Mouse (Mus musculus) lung, postnatal 36 days (tissue): Measurements from ENCODE around the gene Ptprn2.

Experiments used
- DNase-seq: peaks from one replicate; pipeline ENCODE4 v3.0.0; 2022; ENCODE audit warnings: mixed read lengths

The Ptprn2 gene

DNA sequence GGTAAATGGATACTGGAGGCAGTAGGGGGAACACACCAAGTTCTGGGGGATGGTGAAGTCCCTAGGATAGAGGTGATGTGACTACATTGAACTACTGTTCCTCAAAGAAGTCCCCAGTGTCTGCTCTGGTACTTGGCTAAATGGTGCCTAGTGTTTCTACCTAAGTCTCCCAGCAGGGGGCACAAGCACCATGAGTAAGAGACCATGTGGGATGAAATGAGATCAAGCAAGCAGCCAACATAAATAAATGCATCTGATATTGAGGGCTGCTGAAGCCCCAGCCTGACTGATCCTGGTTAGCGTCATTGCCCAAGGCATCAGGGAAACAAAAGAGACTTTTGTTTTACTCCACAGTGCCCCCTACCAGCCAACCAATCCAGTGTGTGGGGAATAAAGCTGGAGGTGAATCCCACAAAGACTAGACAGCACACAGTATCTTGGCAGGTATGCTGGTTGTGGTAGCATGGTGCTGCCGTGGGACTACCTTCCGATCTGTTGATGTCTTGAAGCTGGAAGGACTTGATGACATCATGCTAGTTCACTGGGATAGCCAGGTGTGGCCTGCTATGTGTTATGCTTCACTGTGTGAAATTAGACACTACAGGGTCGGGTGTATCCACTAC lies 163.2 kb downstream of the Ptprn2 start:
- peak; percentile 70 for DNase-seq

DNA sequence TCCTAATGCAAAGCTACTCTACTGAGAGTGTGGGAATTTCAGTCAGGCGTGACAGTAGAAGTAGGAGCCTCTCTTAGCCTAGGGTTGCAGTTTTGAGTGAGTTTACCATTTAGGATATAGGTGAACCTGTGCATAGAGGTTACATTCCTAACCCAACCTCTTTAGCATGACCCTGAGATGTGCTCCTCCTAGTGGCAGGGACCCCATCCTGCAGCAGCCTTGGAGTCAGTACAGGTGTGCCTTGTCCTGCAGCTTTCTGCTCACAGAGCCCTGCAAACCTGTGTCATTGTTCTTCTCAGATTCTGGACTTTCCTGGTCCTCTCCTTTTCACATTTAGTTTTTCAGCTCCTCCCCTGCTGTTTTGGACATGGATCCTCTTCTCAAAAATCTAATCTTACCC lies 168.2 kb downstream of the Ptprn2 start:
- DNase-seq: peak; percentile 4

DNA sequence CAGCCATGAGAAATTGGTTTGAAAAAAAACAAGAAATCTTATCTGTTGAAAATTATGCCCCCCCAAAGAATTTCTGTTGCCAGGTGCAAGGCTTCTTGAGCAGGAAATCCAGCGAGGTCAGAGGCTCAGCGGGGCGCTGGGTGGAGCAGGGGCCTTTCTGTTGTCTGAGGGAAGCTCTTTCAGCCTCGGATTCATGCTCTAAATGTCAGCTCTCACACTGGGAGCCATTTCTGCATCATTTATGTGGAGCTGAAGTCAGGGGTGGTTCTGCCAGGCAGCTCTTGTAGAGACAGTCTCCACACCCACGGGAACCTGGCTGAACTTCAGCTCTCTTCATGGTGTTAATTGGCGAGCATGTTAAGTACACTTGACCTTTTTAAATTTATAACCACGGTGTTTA lies 174.6 kb downstream of the Ptprn2 start:
- peak; percentile 1 for DNase-seq

- no peak for DNase-seq
These were observed 175.5 kb downstream of the Ptprn2 start for GRCm38 (mm10) chr12:116661018-116661417.

DNA sequence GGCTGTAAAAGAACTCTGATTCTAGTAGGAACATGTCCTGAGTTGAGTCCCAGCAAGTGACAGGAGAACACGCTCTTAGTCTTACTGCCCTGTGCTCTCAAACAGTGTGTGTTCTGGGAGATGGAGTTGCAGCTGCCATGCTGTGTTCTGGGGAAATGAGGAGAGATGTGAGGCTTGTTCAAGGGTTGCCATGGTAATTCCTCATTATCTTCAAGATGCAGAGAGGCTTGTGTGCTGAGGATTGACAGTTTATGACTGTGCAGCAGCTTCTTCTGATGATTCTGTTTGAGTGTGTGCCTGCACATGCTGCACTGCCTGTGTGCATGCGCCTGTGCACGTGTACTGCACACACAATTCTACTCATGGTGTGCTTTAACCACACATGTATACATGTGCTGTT lies 192.2 kb downstream of the Ptprn2 start:
- no peak for DNase-seq

GRCm38 (mm10) chr12:116689832-116690231 lies 204.3 kb downstream of the Ptprn2 start:
- DNase-seq: no peak

DNA sequence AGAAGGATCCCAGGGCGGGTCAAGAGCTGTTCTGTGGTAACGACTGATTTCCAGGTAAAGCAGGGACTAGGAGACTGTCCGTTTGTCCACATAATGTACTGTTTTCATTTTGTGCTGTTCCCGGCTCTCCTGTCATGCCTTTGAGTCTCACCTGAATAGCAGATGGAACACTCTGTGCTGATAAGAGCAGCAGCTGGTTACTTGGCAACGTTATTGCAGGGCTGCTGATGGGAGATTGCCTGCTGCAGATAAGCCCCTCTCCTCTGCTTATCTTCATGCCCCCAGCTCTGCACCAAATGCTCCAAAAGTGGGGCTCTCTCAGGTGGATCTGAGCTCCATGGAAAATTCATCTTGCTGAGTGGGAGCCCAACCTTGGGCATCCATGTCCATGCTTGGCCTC lies 224.0 kb downstream of the Ptprn2 start:
- DNase-seq: no peak

GRCm38 (mm10) chr12:116710716-116711115 lies 225.2 kb downstream of the Ptprn2 start:
- no peak for DNase-seq

DNA sequence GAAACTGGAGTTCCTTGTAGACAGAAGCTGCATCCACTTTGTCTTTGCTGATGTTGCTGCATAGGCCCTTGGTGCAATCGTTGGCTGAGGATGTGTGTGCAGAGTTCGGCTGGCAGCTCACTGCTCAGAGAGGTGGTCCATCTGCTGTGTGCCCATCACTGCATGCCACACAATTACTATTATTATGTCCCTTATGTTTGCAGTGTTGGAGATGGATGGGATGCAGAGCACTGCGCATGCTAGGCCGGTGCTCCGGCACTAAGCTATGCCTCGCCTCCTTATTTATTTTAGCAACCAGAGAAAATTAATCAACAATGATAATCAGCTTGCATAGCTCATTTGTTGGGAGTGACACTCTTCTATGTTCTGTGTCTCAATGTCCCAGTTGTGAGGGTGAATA lies 225.6 kb downstream of the Ptprn2 start:
- DNase-seq: no peak

DNA sequence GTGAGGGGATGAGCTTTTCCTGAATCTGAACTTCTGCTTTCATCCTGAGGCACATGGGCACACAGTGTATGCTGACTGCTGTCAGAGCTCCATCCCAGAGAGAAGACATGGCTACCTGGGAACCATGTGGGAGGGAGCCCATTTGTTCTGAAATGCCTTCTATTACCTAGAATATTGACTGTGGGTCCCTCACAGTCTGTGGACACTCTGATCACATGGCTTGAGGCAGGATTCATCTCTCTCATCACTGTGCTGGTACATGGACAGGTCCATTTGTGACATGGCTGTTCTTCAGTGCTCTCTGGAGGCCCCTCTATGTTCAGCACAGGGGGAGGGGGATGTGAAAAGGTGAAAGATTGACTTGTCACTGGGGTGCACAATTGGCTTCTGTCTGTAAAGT lies 227.6 kb downstream of the Ptprn2 start:
- no peak for DNase-seq

GRCm38 (mm10) chr12:116721062-116721461 lies 235.5 kb downstream of the Ptprn2 start:
- no peak for DNase-seq

DNA sequence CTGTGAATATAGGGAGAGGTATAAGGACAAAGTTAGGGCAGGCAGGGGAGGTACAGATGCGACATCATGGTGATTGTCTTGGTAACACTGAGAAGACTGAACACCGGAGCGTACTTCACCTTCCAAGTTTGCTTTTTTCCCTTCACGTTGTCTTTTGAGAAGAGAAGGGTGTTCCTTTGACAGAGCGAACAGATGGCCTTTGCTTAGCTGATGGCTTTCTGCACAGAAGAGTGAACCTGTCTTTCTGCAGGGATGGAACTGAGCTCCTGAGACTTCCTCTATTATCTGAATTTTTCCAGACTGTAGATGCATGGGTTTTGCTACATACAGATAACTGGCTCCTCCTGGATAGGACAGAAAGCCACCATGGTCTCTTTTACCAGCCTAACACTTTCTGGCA lies 254.6 kb downstream of the Ptprn2 start:
- no peak for DNase-seq

- no peak for DNase-seq
These were observed 255.8 kb downstream of the Ptprn2 start for GRCm38 (mm10) chr12:116741300-116741699.

DNA sequence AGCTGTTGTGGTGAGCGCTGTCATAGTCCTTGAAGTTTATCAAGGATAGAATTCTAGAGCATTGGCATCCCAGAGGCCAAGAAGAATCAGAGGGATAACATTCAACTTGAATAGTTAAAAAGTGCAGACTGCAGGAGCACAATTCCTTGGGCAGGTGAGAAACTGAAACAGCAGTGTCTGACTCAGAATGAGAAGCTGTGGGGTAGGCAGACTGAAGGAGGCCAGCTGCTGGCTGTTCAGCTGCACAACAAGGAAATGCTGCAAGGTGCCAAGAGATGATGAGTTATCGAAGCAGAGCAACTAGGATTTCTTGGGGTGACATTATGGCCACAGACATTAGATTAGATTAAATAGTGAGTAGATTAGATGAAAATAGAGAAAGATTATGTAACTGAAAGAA lies 260.9 kb downstream of the Ptprn2 start:
- DNase-seq: no peak

DNA sequence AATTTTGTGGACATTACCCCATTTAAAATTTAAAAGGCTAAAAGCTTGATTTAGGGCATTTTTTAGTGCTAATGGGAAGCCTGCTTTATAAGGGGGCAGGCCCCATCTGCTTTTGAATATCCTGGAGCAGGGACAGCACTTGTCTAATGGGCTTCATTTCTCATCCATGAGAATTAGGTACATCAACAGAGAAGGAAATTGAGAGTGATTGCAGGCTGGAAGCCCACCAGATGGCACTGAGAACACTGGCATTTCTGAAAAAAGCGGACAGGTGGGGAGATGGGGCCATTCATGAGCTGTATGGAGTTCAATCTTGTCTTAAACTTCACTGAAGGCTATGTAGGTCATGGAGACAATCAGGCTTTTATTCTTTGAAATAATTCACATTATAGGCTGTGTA lies 267.3 kb downstream of the Ptprn2 start:
- no peak for DNase-seq

- DNase-seq: no peak
These were observed 278.4 kb downstream of the Ptprn2 start for GRCm38 (mm10) chr12:116763961-116764360.

DNA sequence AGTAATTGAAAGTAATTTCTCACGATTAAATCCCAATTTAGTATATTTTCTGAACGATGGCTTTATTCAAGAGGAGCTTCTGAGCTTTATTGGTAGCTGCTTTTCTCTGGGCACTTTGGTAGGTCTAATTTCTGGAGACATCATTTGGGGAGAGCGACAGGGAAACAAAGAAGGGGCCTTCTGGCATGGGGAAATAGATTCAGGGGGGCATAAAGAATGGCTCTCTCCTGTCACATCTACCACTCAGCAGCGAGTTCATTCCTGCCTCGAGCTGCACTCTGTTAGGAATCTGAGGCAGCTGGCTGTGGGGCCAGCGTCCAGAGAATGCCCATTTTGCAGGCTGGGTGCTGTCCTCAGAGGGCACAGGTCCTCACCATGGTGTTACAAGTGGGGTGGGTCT lies 285.4 kb downstream of the Ptprn2 start:
- no peak for DNase-seq

DNA sequence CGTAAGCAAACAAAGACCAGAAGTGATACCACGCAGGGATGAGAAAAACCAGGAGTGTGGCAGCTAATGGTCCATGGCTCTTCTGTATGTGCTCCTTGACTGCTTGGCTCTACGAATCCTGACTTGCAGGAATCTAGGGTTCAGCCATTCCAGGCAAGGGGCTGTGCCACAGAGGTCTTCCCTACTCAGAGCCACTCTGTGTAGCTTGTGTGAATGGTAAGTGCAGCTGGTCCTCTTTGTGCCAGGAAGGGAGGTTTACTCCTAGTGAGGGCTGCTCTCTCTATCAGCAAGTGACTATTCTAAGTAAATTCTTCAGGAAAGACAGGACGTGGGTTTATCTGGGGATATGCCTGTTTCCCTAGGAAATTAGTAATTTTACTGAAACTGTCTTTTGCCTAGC lies 286.0 kb downstream of the Ptprn2 start:
- DNase-seq: no peak

DNA sequence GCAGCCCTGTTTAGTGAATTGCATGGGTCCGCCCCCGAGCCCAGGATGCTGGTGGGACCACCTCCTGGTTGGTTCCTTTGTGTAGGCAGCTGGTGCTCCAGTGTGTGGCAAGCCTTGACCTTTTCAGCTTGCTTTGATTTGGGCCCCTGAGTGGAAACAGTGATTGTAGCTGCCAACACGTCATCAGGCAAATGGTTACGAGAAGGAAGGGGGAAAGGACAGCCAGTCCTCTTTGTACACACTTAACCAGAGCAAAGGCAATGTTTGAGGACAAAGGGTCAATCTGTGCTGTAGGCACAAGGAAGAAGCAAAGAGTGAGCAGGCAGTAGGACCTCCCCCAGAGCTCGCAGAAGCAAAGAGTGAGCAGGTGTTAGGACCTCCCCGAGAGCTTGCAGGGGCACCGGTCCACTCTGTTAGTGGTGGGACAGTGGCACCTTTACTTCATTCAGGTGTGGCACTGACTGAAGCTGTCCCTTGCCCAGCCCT lies 286.6 kb downstream of the Ptprn2 start:
- peak; percentile 71 for DNase-seq

- DNase-seq: no peak
These were observed 287.8 kb downstream of the Ptprn2 start for GRCm38 (mm10) chr12:116773344-116773743.

DNA sequence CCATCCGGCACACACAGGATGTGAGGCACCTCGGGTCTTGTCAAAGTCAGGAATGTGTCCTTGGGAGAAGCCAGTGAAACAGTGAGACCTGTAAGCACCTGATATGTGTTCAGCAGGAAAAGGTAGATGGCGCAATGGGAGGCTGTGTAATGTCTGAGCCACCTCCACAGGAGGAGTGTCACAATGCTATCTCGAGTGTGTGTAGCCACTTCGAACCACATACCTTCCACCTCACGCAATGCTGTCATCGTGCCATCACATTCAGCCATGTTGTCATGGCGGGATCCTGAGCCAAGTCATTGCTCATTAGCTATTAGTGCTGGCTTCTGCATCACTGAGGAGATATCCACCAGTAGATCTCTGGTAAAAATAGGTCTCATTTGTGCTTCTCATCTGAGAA lies 290.9 kb downstream of the Ptprn2 start:
- peak; percentile 74 for DNase-seq

DNA sequence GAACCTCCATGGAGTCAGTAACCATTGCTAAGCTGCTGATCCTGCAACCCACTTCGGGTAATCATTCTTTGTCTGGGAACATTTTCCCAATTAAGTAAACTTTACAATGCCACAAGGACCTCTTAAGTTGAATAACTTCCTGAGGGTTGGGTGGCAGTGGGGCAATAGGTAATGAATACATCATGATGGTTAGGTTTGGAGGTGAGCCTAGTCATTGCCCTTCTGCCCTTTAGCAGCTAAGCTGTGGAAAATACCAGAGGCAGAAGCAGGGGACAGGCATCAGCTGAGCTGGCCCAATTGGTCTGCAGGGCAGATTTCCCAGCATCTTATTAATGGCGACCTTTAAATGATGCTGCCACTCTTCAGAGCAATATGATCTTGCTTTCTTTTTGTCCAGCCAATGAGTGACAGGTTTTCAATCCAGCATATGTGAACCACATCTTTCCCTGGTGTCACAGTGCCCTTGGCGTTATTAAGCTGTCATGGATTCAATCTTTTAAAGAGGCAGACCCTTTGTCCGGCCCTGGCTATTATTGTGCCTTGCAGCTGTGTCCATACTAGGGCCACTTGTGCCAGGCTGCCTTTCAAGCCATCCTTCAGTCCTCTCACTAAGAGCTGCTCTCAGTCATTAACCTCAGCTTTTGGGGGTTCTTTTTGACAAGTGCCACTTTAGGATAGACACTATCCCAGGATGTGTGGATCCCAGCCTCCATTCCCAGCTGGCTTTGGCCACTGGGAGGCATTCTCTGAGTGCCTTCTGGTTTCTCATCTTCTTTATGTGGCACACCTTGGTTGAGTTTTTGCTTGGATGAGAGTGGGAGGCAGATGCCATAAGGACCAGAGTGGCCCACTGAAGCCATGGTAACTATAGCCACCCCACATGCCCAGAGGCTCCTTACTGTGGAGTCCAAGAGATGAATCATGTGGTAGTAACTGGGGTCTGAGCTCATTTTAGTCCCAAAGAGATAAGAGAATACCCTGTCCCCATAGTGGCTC lies 292.9 kb downstream of the Ptprn2 start:
- DNase-seq: peak; percentile 76

GRCm38 (mm10) chr12:116780419-116780818 lies 294.9 kb downstream of the Ptprn2 start:
- no peak for DNase-seq

GRCm38 (mm10) chr12:116785731-116786130 lies 300.2 kb downstream of the Ptprn2 start:
- DNase-seq: no peak
